ENCODE assay signal across 7 mouse cellular contexts in genomic region chr11:106572020-106572782, GRCm38 (mm10). TPM values are rescaled to one million over a fixed set of nuclear protein-coding genes. Genes with fewer than 3 reads are reported as not detected.
DNase-seq lines count a peak whose midpoint lies in the region; ATAC-seq and TF ChIP-seq lines count a peak whose summit lies in the region.

No protein-coding gene starts in this region.

- H3K36me3 ChIP-seq in liver, adult 2 months (ENCODE audit: control insufficient read depth, insufficient read depth, low read length) = peaks cover 3% of the 10 kb centered on the region; the same call in 1 of the 2 replicates
- peaks cover 6% of the 10 kb centered on the region for H3K36me3 ChIP-seq in liver, embryonic 11.5 days (ENCODE audit: control insufficient read depth, insufficient read depth, low read length)
- H3K36me3 ChIP-seq in embryonic facial prominence, embryonic 14.5 days (ENCODE audit: control insufficient read depth, insufficient read depth, low read length) = peaks cover 12% of the 10 kb centered on the region
- H3K36me3 ChIP-seq in kidney, adult 2 months (ENCODE audit: control insufficient read depth, insufficient read depth, low read length) = no peaks in the 10 kb centered on the region
- H3K36me3 ChIP-seq in megakaryocyte, embryonic 14.5 days (replicated peaks; ENCODE audit: low read length) = peaks cover 92% of the 10 kb centered on the region

- H3K9ac ChIP-seq in liver, adult 2 months (ENCODE audit: low read depth, low read length) = no peak overlapping the region
- no peak overlapping the region for H3K9ac ChIP-seq in liver, embryonic 11.5 days (ENCODE audit: low read depth, low read length)
- H3K9ac ChIP-seq in embryonic facial prominence, embryonic 14.5 days (ENCODE audit: low read depth, low read length) = no peak overlapping the region

- H3K4me2 ChIP-seq in liver, embryonic 11.5 days = no peak overlapping the region
- no peak overlapping the region for H3K4me2 ChIP-seq in embryonic facial prominence, embryonic 14.5 days (ENCODE audit: low read depth, low read length)

- WGBS in liver, adult 2 months = 69% methylated on average over 15 of the region's 15 CpGs
- WGBS in liver, embryonic 11.5 days = 66% methylated on average over 15 of the region's 15 CpGs
- 41% methylated on average over 14 of the region's 15 CpGs for WGBS in embryonic facial prominence, embryonic 14.5 days
- WGBS in kidney, adult 2 months = 39% methylated on average over 15 of the region's 15 CpGs

- peak overlapping the region; percentile 6 for H3K27ac ChIP-seq in liver, adult 2 months (replicated peaks; ENCODE audit: insufficient read depth, low read depth, low read length)
- H3K27ac ChIP-seq in liver, embryonic 11.5 days (ENCODE audit: low read depth, low read length) = no peak overlapping the region
- no peak overlapping the region; the same call in 1 of the 2 replicates for H3K27ac ChIP-seq in embryonic facial prominence, embryonic 14.5 days (replicated peaks; ENCODE audit: low read depth, low read length)
- no peak overlapping the region for H3K27ac ChIP-seq in kidney, adult 2 months (ENCODE audit: insufficient read depth, low read depth, low read length)

- TF ChIP-seq CTCF in liver, adult 2 months (IDR thresholded peaks at IDR 0.05; ENCODE audit: low read depth, low read length) = no peak
- no peak for TF ChIP-seq CTCF in kidney, adult 2 months (conservative IDR thresholded peaks at IDR 0.05; ENCODE audit: insufficient read depth, insufficient read length, low read depth, low read length)

- no peak overlapping the region for H3K4me3 ChIP-seq in liver, adult 2 months (ENCODE audit: insufficient read depth, low read depth, low read length)
- no peak overlapping the region for H3K4me3 ChIP-seq in liver, embryonic 11.5 days (ENCODE audit: low read depth, low read length)
- H3K4me3 ChIP-seq in embryonic facial prominence, embryonic 14.5 days (ENCODE audit: low read depth, low read length) = no peak overlapping the region
- H3K4me3 ChIP-seq in kidney, adult 2 months (ENCODE audit: insufficient read depth, low read depth, low read length) = no peak overlapping the region
- peak overlapping the region; percentile 57 for H3K4me3 ChIP-seq in megakaryocyte, embryonic 14.5 days (replicated peaks)

- H3K9me3 ChIP-seq in liver, embryonic 11.5 days (ENCODE audit: control insufficient read depth, low read length) = no peaks in the 10 kb centered on the region
- H3K9me3 ChIP-seq in embryonic facial prominence, embryonic 14.5 days (ENCODE audit: control insufficient read depth, low read length) = no peaks in the 10 kb centered on the region
- H3K9me3 ChIP-seq in megakaryocyte, embryonic 14.5 days = no peaks in the 10 kb centered on the region

- ATAC-seq in liver, embryonic 11.5 days (replicated peaks; ENCODE audit: low FRiP score) = no peak
- peak; percentile 57 for ATAC-seq in embryonic facial prominence, embryonic 14.5 days (ENCODE audit: low read depth)

- H3K79me2 ChIP-seq in liver, adult 2 months (ENCODE audit: control insufficient read depth, insufficient read depth, low read length) = peaks cover 39% of the 10 kb centered on the region; the same call in 1 of the 2 replicates

- DNase-seq in liver, adult 2 months (ENCODE audit: extremely low read depth, low read depth, low spot score) = peak; percentile 37
- no peak for DNase-seq in liver, embryonic 11.5 days (ENCODE audit: low spot score)
- DNase-seq in embryonic facial prominence, embryonic 14.5 days (ENCODE audit: low spot score) = no peak
- DNase-seq in kidney, adult 2 months = peak; percentile 58
- no peak for DNase-seq in urinary bladder, postnatal 36 days (ENCODE audit: low spot score in 2 of 2)
- no peak for DNase-seq in yolk sac, embryonic 10.5 days (ENCODE audit: low spot score)

- H3K4me1 ChIP-seq in liver, adult 2 months (ENCODE audit: control insufficient read depth, insufficient read depth, low read length) = peaks cover 33% of the 10 kb centered on the region
- peaks cover 30% of the 10 kb centered on the region for H3K4me1 ChIP-seq in liver, embryonic 11.5 days (replicated peaks; ENCODE audit: control insufficient read depth, insufficient read depth, low read length)
- H3K4me1 ChIP-seq in embryonic facial prominence, embryonic 14.5 days (ENCODE audit: control insufficient read depth, insufficient read depth, low read length) = peaks cover 18% of the 10 kb centered on the region
- H3K4me1 ChIP-seq in kidney, adult 2 months (ENCODE audit: control insufficient read depth, insufficient read depth, low read length) = peaks cover 21% of the 10 kb centered on the region; the same call in 1 of the 2 replicates
- peaks cover 100% of the 10 kb centered on the region for H3K4me1 ChIP-seq in megakaryocyte, embryonic 14.5 days

- no peaks in the 10 kb centered on the region for H3K27me3 ChIP-seq in liver, adult 2 months (ENCODE audit: control insufficient read depth, insufficient read depth, low read length)
- no peaks in the 10 kb centered on the region for H3K27me3 ChIP-seq in liver, embryonic 11.5 days (replicated peaks; ENCODE audit: control insufficient read depth, insufficient read depth, low read length)
- H3K27me3 ChIP-seq in embryonic facial prominence, embryonic 14.5 days (replicated peaks; ENCODE audit: control insufficient read depth, insufficient read depth, low read length) = no peaks in the 10 kb centered on the region
- no peaks in the 10 kb centered on the region for H3K27me3 ChIP-seq in kidney, adult 2 months (replicated peaks; ENCODE audit: control insufficient read depth, insufficient read depth, low read length)
- H3K27me3 ChIP-seq in megakaryocyte, embryonic 14.5 days (replicated peaks) = no peaks in the 10 kb centered on the region

- no peak for TF ChIP-seq POLR2A in liver, adult 2 months (IDR thresholded peaks at IDR 0.05; ENCODE audit: extremely low read depth, insufficient read depth, low read length)
- TF ChIP-seq POLR2A in kidney, adult 2 months (IDR thresholded peaks at IDR 0.05; ENCODE audit: low read depth, low read length) = no peak

RNA-seq across cellular contexts. Expression of gene Tex2, which starts 41.0 kb away (rescaled TPM):
- total RNA-seq in liver, adult 2 months (2014; rRNA removed) = 60.4 and 63.4 TPM in 2 replicates
- polyA plus RNA-seq in liver, adult 2 months (2012; rRNA removed) = 45.3 and 49.7 TPM in 2 replicates
- 13.4 and 15.9 TPM in 2 replicates for polyA plus RNA-seq in liver, embryonic 11.5 days (2014; fragmentation: Nextera tagmentation; extraction: Ambion mirVana)
- 11.0 and 12.0 TPM in 2 replicates for polyA plus RNA-seq in embryonic facial prominence, embryonic 14.5 days (2014; fragmentation: Nextera tagmentation; extraction: Ambion mirVana)
- polyA plus RNA-seq in kidney, adult 2 months (2012; rRNA removed) = 33.0 and 37.2 TPM in 2 replicates
- 7.4 TPM in 1 of 2 replicates, not detected in the other for polyA plus RNA-seq in megakaryocyte, embryonic 14.5 days (2012; ENCODE audit: insufficient read depth, low replicate concordance)

Comparison
In these comparisons a context has a peak if more than half of its experiments do, and no peak if none do; other contexts are left out.
1. DNase-seq: peak in liver, adult 2 months (single experiment) and kidney, adult 2 months (single experiment); none in liver, embryonic 11.5 days (single experiment), embryonic facial prominence, embryonic 14.5 days (single experiment), urinary bladder, postnatal 36 days (0 of 2) and yolk sac, embryonic 10.5 days (single experiment).